Mouse (Mus musculus) liver, embryonic 14.5 days (tissue): ENCODE results near the gene Zfp865.

Experiments used
- CTCF ChIP-seq: IDR thresholded peaks from 2 replicates; pipeline ENCODE4 v1.5.1; 2016; ENCODE audit warnings: antibody characterized with exemption, low read depth, control low read depth
- EP300 ChIP-seq: IDR thresholded peaks from 2 replicates; pipeline ENCODE4 v1.6.1; 2016; ENCODE audit warnings: antibody characterized with exemption, low read depth

- TF ChIP-seq EP300 (no peak), CTCF (no peak)
Observed at GRCm38 (mm10) chr7:5030554-5031275, 10.5 kb downstream of the Zfp865 start.
